Mouse (Mus musculus) kidney, postnatal 36 days (tissue): ENCODE measurements at regions not wholly inside any gene's neighbourhood (a gene's known extent, or its start where the extent isn't known, plus 50 kb on each side); places are given as distances from the start of the nearest gene placed in this dataset.

Experiments used
- DNase-seq, 2 experiments: peaks; one replicate each; pipeline ENCODE4 v3.0.0; 2021 to 2022; ENCODE audit warnings: mixed read lengths in 2 of 2

DNA sequence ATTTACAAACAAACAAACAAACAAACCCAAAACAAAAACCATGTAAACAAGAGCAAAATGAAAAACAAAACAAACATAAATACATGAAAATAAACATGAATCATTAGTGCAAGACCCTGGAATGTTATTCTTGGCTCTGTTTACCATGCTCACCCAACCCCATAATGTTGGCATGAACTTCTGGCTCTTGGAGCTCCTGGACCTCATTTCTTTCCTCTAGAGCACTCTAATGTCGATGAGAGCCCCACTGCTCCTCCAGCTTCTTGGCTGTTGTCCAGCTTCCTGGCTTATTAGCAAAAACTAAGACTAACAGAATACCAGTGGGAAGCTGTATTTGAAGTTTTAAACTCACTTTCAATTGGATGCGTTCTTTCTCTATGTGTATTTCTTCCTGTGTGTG is 81.3 kb upstream of the Gm21830 start:
- DNase-seq: peak; percentile 42 to 62

DNA sequence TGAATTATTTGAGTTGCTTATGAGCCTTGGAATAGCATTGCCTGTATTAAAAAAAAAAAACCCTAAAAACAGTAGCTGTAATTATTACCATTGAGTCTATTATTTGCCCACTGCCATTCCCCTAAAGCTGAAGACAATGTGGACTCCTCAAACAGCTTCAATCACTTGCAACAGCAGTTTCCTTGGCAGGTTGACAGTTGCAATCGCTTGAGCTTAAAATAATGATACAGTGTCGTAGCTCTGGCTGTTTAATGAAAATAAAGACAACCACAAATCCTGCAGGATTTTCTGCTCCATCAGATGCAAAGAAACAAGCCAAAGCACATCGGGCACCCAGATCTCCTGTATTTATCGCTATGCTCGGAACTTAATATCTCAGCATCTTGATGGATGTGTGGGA is 68.8 kb upstream of the Gm21830 start:
- DNase-seq: no peak
